Mouse (Mus musculus) kidney, adult 9 months (tissue): Measurements from ENCODE around the gene Mgrn1.

ENCODE experiments used
- DNase-seq: peaks from one replicate; pipeline ENCODE4 v3.0.0; 2022

The Mgrn1 gene

GRCm38 (mm10) chr16:4879101-4879707 lies 6.8 kb upstream of the Mgrn1 start:
- no peak for DNase-seq

- peak; percentile 91 for DNase-seq
These were observed 6.3 kb upstream of the Mgrn1 start for GRCm38 (mm10) chr16:4879708-4880124.

- peak; percentile 99 for DNase-seq
These were observed 5.8 kb upstream of the Mgrn1 start, which contains the start of gene Ubald1 for GRCm38 (mm10) chr16:4880136-4880825. Gene Ubald1, minus strand, starts transcription at chr16:4880315.

GRCm38 (mm10) chr16:4881400-4882351 lies 4.4 kb upstream of the Mgrn1 start:
- DNase-seq: peak; percentile 87

GRCm38 (mm10) chr16:4884930-4885329 lies 1.1 kb upstream of the Mgrn1 start:
- DNase-seq: no peak

- no peak for DNase-seq
These were observed 606 bp downstream of the Mgrn1 start for GRCm38 (mm10) chr16:4886690-4887020.

GRCm38 (mm10) chr16:4890201-4890709 lies 4.2 kb downstream of the Mgrn1 start:
- no peak for DNase-seq

- DNase-seq: no peak
These were observed 6.1 kb downstream of the Mgrn1 start for GRCm38 (mm10) chr16:4892171-4892570.

- peak; percentile 43 for DNase-seq
These were observed 8.3 kb downstream of the Mgrn1 start for GRCm38 (mm10) chr16:4894201-4894908.

- DNase-seq: peak; percentile 96
These were observed 10.4 kb downstream of the Mgrn1 start for GRCm38 (mm10) chr16:4896249-4897027.

GRCm38 (mm10) chr16:4897146-4897730 lies 11.2 kb downstream of the Mgrn1 start:
- DNase-seq: no peak

- DNase-seq: no peak
These were observed 12.8 kb downstream of the Mgrn1 start for GRCm38 (mm10) chr16:4898881-4899280.

GRCm38 (mm10) chr16:4899711-4900110 lies 13.7 kb downstream of the Mgrn1 start:
- DNase-seq: no peak

- peak; percentile 84 for DNase-seq
These were observed 15.1 kb downstream of the Mgrn1 start for GRCm38 (mm10) chr16:4901167-4901566.

GRCm38 (mm10) chr16:4902390-4902789 lies 16.3 kb downstream of the Mgrn1 start:
- DNase-seq: no peak

- peak; percentile 57 for DNase-seq
These were observed 17.5 kb downstream of the Mgrn1 start for GRCm38 (mm10) chr16:4903491-4904102.

- DNase-seq: no peak
These were observed 18.8 kb downstream of the Mgrn1 start for GRCm38 (mm10) chr16:4904878-4905277.

GRCm38 (mm10) chr16:4905591-4905990 lies 19.5 kb downstream of the Mgrn1 start:
- no peak for DNase-seq

- no peak for DNase-seq
These were observed 20.5 kb downstream of the Mgrn1 start for GRCm38 (mm10) chr16:4906559-4906958.

- peak; percentile 68 for DNase-seq
These were observed 21.3 kb downstream of the Mgrn1 start for GRCm38 (mm10) chr16:4907386-4907785.

- no peak for DNase-seq
These were observed 21.9 kb downstream of the Mgrn1 start for GRCm38 (mm10) chr16:4907972-4908371.
